Mouse (Mus musculus) lung, postnatal 10 days (tissue): Measurements from ENCODE around the gene Piga.

Experiments
- DNase-seq: peaks from one replicate; pipeline ENCODE4 v3.0.0; 2021

The Piga gene

DNA sequence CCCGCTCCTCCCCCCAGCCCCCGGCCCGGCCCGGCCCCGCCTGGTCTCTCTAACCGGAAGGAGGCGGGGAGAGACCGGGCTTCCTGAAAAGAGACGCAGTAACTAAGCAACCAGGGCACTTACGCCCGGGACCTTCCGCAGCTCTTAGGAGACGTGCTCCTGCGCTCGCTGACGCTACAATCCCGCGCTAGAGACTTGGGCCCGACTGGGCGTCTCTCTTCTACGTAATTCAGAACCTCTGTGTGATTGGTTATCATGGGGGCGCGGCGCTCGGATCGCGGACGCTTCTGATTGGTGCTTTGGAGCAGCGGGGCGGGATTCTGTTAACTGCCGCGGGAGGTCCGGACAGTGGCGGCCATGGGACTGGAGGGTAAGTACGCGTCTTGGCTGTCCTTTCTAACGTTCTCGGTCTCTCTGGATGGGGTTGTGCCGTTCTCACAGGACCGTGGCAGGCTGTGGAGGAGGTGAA lies at the start of gene Piga:
TSS of gene Piga (plus strand) at position 317 of the 469 bp plus-strand sequence.
- DNase-seq: peak; percentile 95

DNA sequence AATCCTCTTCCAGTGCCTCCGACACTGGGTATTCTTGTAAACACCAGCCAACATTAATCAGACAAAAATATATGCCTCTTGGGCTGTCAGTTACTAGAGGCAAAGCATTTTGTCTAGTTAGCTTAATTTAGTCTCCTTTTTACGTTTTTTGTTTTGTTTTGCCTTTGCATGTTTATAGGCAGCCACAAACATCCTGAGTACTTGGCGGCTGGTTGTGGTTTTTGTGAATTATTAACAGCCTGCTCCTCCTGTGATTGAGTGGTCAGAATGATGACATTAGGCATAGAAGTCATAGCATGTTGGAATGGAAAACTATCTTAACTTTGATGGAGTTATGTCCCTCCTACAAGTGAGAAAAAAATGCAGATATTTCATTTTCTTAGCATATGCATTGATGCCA lies 49.0 kb upstream of the Piga start:
- no peak for DNase-seq

GRCm38 (mm10) chrX:164373081-164373480 lies 46.5 kb upstream of the Piga start, which contains the start of gene Vegfd:
Gene Vegfd, plus strand, starts transcription at chrX:164373378.
- DNase-seq: peak; percentile 59

GRCm38 (mm10) chrX:164374586-164374985 lies 45.0 kb upstream of the Piga start:
- peak; percentile 11 for DNase-seq

DNA sequence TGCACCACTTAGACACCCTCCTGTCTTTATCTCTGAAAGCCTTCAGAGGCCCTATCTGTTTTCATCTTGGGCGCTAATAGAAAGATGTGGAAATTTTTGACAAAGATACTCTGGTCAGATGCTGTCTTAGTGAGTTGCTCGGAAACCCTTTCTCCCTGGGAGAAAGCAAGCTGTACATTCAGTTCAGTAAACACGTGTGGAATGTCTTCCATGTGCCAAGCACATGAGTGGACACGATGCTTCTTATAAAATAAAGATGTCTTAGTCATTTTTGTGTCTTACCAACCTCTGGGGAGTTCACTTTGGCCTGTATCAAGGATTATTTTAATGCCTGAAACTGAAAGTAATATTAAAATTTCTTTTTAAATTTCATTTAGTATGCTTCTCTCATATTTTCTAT lies 39.9 kb upstream of the Piga start:
- no peak for DNase-seq

GRCm38 (mm10) chrX:164381618-164382408 lies 37.8 kb upstream of the Piga start:
- peak; percentile 83 for DNase-seq

- no peak for DNase-seq
These were observed 25.5 kb upstream of the Piga start for GRCm38 (mm10) chrX:164394091-164394490.

DNA sequence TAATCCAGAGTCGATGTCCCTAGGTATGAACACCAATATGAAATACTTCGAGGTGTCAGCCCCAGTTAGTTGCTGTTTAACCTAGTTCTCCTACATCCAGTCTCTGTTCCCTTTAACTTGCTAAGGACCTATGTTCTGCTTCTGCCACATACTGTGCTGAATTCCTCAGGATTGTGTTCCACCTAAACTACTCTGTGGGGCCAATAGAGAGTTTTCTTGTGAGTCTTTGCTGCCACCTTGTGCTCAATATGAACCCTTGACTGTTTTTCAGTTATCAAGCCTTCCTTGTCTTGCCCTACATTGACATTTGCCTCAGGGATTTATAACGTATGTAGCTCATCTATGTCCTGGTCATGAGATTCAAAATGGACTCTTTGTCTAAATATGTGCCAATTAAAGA lies 21.1 kb upstream of the Piga start:
- DNase-seq: peak; percentile 6

DNA sequence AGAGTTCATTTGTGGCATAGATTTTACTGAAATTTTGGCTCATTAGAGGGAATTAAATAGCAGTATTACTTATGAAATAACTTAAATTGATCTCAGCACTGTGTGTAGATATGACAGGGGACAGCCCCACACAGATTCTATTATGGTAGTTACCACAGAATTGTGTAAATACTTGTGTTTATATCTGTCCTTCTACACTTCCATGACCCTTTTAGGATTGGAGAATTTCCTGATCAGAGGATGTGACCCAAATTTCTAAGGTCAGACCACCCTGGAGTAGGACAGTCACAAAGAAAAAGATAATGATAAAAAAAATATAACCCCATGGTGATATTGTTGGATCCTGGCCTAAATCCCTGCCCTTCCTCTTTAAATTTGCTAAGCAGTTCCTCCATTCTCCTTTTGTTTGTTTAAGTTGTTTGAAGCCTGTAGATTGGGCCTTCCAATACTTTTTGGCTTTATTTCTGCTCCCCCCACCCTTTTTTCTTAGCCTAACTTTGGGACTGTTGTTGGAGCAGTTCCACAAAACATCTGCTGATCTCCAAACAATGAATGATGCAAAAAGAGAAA lies 14.4 kb upstream of the Piga start:
- no peak for DNase-seq

DNA sequence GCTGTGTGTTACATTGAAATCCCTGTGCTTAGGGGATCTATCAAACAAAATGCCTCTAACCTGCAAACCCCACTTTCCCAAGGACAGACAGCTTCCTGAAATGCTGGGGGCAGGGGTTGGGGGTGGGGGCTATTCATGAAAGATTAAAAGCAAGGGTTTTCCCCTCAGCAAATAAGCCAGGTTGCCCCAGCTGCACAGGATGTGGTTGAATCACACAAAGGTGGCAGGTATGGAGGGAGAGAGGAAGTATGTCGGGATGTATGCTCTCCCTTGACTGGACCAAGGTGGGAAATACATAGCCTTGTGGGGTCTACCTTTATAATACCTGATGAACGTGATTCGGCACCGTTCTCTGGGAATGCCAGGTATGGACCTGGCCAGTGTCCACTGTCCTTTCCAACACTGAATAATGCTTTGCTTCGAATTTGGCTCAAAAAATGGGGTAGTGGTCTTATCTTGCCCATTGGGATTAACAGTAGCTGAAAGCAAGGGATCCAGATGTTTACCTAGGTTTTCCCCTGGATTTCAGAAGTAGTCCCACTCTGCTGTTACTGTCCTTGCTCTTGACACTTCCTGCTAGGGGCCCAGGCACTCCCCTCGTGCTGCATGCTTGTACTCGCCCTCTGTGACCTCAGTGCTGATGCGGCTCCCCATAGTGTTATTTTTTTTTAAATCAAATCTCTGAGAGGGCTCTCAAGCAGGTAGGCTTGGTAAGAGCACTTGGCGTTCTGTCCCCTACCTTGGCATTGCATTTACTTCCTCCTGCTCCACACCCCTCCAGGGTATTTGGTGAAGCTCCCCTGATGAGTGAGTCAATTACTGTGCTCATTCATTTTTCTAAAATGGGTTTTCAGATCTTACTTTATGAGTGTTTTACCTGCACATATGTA lies 13.2 kb upstream of the Piga start:
- DNase-seq: peak; percentile 2

DNA sequence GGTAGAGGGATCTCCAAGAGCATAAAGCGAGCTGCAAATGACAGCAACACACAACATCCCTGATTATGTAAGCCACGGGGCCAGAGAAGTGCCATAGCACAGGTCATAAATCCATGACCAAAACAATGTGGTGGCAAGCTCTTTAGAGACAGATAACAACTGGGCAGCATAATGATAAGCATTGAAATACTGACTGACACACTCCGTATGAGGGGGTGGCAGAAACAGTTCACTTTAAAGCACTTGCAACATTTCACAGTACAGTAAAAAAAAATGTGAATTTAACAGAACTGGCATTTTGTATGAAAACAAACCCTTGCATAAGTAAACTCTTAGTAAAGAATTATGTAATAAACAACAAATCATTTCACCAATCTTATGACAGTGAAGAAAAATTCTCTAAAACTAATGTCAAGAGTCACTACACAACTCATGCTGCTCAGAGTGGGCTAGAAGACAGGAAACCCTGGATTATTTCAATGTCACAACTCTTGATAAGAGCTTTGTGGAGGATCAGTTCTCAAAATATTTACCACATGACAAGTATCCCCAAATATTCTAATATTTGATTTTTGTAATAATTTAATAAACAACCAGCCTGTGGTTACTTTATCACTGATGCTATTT lies 11.2 kb upstream of the Piga start:
- no peak for DNase-seq

DNA sequence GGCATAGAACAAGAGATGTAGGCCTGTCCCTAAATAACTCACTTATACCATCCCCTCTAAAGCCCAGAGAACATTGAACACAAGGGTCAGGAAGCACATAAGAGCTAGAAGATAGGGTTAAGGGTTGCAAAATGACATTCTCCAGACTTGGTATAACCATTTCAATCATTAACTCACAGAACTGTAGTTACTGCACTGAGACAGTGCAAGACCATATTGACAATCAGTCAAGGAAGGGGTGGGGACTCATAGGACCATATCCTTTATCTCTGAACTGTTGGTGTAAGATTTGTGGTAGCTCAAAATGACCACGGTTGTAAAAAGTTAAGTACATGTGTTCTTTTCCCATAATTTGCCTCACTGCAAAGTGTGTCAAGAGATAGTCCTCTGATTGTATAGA lies 9.0 kb upstream of the Piga start:
- DNase-seq: no peak

DNA sequence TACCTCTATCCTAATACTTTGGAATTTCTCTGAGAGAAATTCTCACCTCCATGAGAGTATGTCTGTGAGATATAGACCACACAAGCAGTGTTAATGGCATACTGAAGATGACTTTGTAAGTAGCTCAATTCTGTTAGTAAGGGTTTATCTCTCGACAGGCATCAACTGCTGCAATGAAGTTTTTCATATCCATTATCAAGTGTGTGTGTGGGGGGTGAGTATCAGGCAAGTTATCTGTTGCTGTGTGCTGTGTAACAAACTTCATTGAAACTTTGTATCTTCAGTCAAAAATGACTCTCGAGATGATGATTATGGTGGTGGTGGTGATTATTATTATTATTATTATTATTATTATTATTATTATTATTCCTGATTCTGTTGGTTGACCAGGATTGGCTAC lies 2.8 kb upstream of the Piga start:
- no peak for DNase-seq

GRCm38 (mm10) chrX:164418008-164418407 lies 1.6 kb upstream of the Piga start:
- DNase-seq: no peak

DNA sequence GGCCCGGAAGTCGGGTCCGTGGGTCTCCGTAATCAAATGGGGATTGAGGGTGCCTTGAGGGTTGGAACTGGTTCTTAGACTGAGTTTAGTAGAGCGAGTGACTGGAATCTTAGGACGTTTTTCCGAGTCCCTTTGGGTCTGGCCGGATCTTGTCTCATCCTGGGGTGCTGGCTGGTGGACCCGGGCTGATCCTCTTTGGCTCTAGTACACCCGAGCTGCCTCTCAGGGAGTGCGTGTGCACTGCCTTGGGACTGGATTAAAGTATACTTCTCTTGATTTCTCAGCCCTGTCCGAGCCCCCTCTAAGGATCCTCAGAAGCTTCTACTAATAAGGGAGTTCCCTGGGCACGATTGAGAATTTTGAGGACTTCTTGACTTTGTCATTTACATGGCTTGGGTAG lies 368 bp downstream of the Piga start:
- no peak for DNase-seq

- DNase-seq: no peak
These were observed 931 bp downstream of the Piga start for GRCm38 (mm10) chrX:164420518-164420917.

DNA sequence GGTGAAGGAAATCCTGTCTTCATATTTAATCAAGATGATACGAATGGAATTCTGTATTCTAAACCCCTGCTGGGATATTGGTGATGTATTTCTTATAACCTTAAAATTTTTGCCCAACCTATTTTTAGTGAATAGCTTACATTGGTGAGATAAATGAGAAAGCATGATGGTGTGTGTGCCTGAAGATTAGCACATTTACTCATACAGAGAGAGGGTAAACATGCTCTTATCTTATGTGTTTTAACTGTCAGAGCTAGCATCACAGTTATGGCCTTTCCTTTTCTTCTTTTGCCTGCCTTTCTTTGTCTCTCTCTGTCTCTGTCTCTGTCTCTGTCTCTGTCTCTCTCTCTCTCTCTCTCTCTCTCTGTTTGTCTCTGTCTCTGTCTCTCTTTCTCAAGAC lies 5.2 kb downstream of the Piga start:
- no peak for DNase-seq

DNA sequence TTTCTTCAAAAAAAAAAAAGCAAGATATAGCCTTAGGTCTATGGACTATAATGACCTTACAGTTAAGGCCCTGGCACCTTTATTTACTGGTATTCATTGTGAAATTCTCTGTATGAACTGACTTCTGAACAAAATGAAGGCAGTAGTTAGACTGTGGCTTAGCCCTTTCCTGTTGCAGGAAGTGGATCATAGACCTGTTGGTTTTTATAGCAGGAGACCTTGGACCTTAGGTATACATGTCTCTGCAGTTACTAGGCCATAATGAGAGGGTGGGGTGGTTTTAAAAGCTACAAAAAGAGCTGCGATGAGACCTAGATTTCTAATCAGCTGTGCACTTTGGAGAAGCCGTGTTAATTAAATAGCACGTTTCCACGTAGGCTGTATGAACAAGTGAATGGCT lies 7.7 kb downstream of the Piga start:
- DNase-seq: no peak

GRCm38 (mm10) chrX:164428224-164428623 lies 8.6 kb downstream of the Piga start:
- no peak for DNase-seq

DNA sequence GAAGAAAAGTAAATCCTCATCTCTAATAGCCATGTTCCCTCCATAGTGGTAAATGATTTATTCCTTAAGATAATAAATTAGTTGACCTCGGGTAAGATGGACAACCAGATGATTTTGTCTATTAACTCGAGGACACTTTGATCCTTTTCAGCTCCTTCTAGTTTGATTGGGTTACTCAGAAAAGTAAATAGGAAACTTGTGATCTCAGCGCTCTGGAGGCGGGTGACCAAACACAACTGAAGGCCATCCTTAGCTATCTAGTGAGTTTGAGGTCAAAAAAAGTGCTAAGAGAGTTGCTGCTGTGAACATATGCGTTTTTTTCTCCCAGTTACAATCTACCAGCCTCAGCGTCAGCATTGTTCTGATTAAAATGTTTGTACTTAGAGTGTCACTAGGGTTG lies 11.0 kb downstream of the Piga start:
- no peak for DNase-seq

GRCm38 (mm10) chrX:164431133-164431532 lies 11.5 kb downstream of the Piga start:
- no peak for DNase-seq

DNA sequence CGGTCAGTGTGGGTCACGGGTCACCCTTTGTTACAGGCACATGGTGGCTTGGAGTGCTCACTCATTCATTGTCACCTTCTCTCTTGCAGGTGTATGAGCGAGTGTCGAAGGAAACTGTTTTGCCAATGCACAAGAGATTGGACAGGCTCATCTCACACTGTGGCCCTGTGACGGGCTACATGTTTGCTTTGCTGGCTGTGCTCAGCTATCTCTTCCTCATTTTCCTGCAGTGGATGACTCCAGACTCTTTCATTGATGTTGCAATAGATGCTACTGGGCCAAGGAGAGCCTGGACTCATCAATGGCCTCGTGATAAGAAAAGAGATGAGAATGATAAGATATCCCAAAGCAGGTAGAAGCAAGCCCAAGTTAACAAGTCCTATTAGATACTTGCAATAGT lies 12.0 kb downstream of the Piga start:
- no peak for DNase-seq

DNA sequence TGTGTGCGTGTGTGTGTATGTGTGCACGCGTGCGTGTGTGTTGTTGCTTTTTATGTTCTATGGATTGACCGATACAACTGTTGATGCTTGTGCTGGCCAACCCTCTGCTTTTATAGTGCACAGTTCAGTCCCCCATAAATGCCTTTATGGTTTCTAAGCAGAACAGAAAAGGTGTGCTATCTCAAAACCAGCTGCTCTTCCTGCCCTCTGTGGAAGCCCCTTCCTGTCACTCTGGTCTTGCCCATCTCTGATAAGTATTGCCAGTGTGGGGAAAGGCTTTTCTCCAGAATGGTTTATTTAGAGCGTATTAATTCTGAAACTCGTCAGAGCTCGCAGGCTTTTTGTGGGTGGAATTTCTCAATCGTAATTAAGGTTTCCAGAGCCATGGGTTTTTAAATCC lies 13.1 kb downstream of the Piga start:
- DNase-seq: no peak
